Mouse (Mus musculus): Measurements from ENCODE around the gene Oca2. TPM values are rescaled to one million over a fixed set of nuclear protein-coding genes. Genes with fewer than 3 reads are reported as not detected.

Oca2 gene
- total RNA-seq, 2 experiments from 2014 or later: not detected

Other genes with a start within 250 kb of the Oca2 start
- gene Nipa1, start 219.8 kb upstream of the Oca2 start, total RNA-seq (2021): 1 to 10 TPM; 4.6 to 4.8 TPM
- gene Herc2, start 189.6 kb upstream of the Oca2 start, total RNA-seq (2021): 10 to 100 TPM; 48.9 to 50.3 TPM